Mouse (Mus musculus) spleen, adult 2 months (tissue): ENCODE results near the gene Tm4sf5.

ENCODE experiments used
- CTCF ChIP-seq: fragments of 200-500 bp; IDR thresholded peaks from 2 replicates; pipeline ENCODE4 v1.5.1; 2011; ENCODE audit warnings: mild to moderate bottlenecking, inconsistent platforms; ENCODE audit not compliant: insufficient read depth, insufficient read length, insufficient replicate concordance; ENCODE audit errors: extremely low read depth
- POLR2A ChIP-seq: fragments of 200-500 bp; IDR thresholded peaks from 2 replicates; pipeline ENCODE4 v1.6.1; 2011; ENCODE audit warnings: low read depth, low read length, inconsistent platforms

DNA sequence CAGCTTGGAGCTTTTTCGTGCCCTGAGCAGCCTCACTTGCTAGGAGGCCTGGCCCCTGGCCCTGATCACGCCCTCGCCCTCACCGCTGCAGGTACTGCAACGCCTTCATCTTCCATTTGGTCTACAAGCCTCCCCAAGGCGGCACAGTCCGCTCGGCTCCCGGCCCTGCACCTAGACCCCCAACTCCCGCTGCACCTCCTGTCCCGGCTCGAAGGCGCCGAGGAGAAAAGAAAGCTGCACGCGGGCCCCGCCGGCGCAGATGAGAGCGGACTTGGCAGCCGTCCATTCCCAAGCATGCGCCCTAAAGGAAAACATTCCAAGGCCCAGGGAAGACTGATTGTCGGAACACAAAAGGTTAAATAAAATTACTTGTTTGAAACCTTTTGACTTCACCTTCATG lies 39.2 kb upstream of the Tm4sf5 start:
- TF ChIP-seq CTCF (no peak), POLR2A (no peak)
